Mouse (Mus musculus) MEL (cell line): ENCODE measurements around the gene Pip5k1a. TPM values are rescaled to one million over a fixed set of nuclear protein-coding genes. Genes with fewer than 3 reads are reported as not detected.
A peak's percentile ranks its signal among the peaks of the same experiment; 100 is the strongest.

ENCODE experiments used
- DNase-seq: peaks from one replicate; pipeline ENCODE4 v3.0.0; 2011; ENCODE audit warnings: low read depth, low spot score
- H3K27ac ChIP-seq: 2 replicates; pipeline ENCODE4 v1.5.1; 2012; ENCODE audit warnings: low read depth, mild to moderate bottlenecking, control low read depth, low read length, moderate library complexity; ENCODE audit not compliant: control insufficient read depth
- H3K27me3 ChIP-seq, 2 experiments: fragments of 150-350 bp in 1 of 2; sonication (generic) in 1 of 2; 2 replicates each; pipeline ENCODE4 v1.6.1; 2012; ENCODE audit warnings: low read length in 2 of 2, mild to moderate bottlenecking in 2 of 2, improper control_type of control experiment in 1 of 2, moderate library complexity in 1 of 2; ENCODE audit not compliant: insufficient read depth in 2 of 2, control insufficient read depth in 1 of 2
- H3K36me3 ChIP-seq, 2 experiments: 2 replicates each; pipeline ENCODE4 v1.6.1; 2012 to 2014; ENCODE audit warnings: low read length in 2 of 2, improper control_type of control experiment in 1 of 2, inconsistent platforms in 1 of 2, mild to moderate bottlenecking in 1 of 2; ENCODE audit not compliant: insufficient read depth in 2 of 2, control insufficient read depth in 1 of 2
- H3K4me1 ChIP-seq, 2 experiments: fragments of 150-350 bp in 1 of 2; sonication (generic) in 1 of 2; 2 replicates each; pipeline ENCODE4 v1.6.1; 2012; ENCODE audit warnings: low read length in 2 of 2, improper control_type of control experiment in 1 of 2, mild to moderate bottlenecking in 1 of 2; ENCODE audit not compliant: insufficient read depth in 2 of 2, control insufficient read depth in 1 of 2
- H3K4me3 ChIP-seq, 2 experiments: fragments of 150-350 bp in 1 of 2; sonication (generic) in 1 of 2; 2 replicates each; pipeline ENCODE4 v1.5.1; 2012; ENCODE audit warnings: low read depth in 2 of 2, low read length in 2 of 2, mild to moderate bottlenecking in 2 of 2, moderate library complexity in 2 of 2, control low read depth in 1 of 2, improper control_type of control experiment in 1 of 2; ENCODE audit not compliant: control insufficient read depth in 1 of 2, insufficient read depth in 1 of 2
- H3K79me2 ChIP-seq: 2 replicates; pipeline ENCODE4 v1.6.1; 2012; ENCODE audit warnings: mild to moderate bottlenecking, low read length, moderate library complexity; ENCODE audit not compliant: control insufficient read depth, poor library complexity, insufficient read depth
- H3K9ac ChIP-seq: 2 replicates; pipeline ENCODE4 v1.6.1; 2012; ENCODE audit warnings: low read depth, mild to moderate bottlenecking, control low read depth, low read length, moderate library complexity; ENCODE audit not compliant: control insufficient read depth, poor library complexity, severe bottlenecking
- H3K9me3 ChIP-seq: fragments of 150-350 bp; sonication (generic); replicated peaks from 2 replicates; pipeline ENCODE4 v1.6.1; 2012; ENCODE audit warnings: mild to moderate bottlenecking, low read length, improper control_type of control experiment, moderate library complexity; ENCODE audit not compliant: insufficient read depth
- BHLHE40 ChIP-seq: IDR thresholded peaks from 2 replicates; pipeline ENCODE4 v1.6.1; 2012; ENCODE audit warnings: low read depth, mild to moderate bottlenecking, inconsistent platforms, low read length, improper control_type of control experiment, borderline replicate concordance
- CHD2 ChIP-seq: IDR thresholded peaks from 2 replicates; pipeline ENCODE4 v1.6.1; 2011; ENCODE audit warnings: low read length, improper control_type of control experiment
- ELF1 ChIP-seq: IDR thresholded peaks from 2 replicates; pipeline ENCODE4 v1.6.1; 2014; ENCODE audit warnings: low read depth, mild to moderate bottlenecking, inconsistent platforms, low read length, improper control_type of control experiment, moderate library complexity
- EP300 ChIP-seq, 2 experiments: IDR thresholded peaks; 2 replicates each; pipeline ENCODE4 v1.6.1; 2011; ENCODE audit warnings: improper control_type of control experiment in 2 of 2, low read length in 2 of 2, low read depth in 1 of 2, mild to moderate bottlenecking in 1 of 2
- ETS1 ChIP-seq: IDR thresholded peaks from 2 replicates; pipeline ENCODE4 v1.6.1; 2012; ENCODE audit warnings: low read depth, mild to moderate bottlenecking, inconsistent platforms, low read length, improper control_type of control experiment, moderate library complexity
- GATA1 ChIP-seq: IDR thresholded peaks from 2 replicates; pipeline ENCODE4 v1.6.1; 2011; ENCODE audit warnings: low read depth, low read length, improper control_type of control experiment
- HCFC1 ChIP-seq: IDR thresholded peaks from 2 replicates; pipeline ENCODE4 v1.6.1; 2012; ENCODE audit warnings: low read depth, mild to moderate bottlenecking, inconsistent platforms, low read length, improper control_type of control experiment, moderate library complexity
- MAFK ChIP-seq: IDR thresholded peaks from 2 replicates; pipeline ENCODE4 v1.6.1; 2011; ENCODE audit warnings: low read depth, mild to moderate bottlenecking, low read length, improper control_type of control experiment, borderline replicate concordance
- MAX ChIP-seq: IDR thresholded peaks from 2 replicates; pipeline ENCODE4 v1.6.1; 2011; ENCODE audit warnings: low read length, improper control_type of control experiment
- MEF2A ChIP-seq: IDR thresholded peaks from 2 replicates; pipeline ENCODE4 v1.6.1; 2014; ENCODE audit warnings: low read depth, mild to moderate bottlenecking, inconsistent platforms, low read length, improper control_type of control experiment; ENCODE audit not compliant: poor library complexity, insufficient replicate concordance, severe bottlenecking; ENCODE audit errors: extremely low read depth
- MXI1 ChIP-seq: IDR thresholded peaks from 2 replicates; pipeline ENCODE4 v1.6.1; 2011; ENCODE audit warnings: mild to moderate bottlenecking, low read depth, low read length, improper control_type of control experiment
- MYB ChIP-seq: IDR thresholded peaks from 2 replicates; pipeline ENCODE4 v1.6.1; 2011; ENCODE audit warnings: mild to moderate bottlenecking, low read depth, low read length, improper control_type of control experiment
- MYC ChIP-seq: IDR thresholded peaks from 2 replicates; pipeline ENCODE4 v1.6.1; 2011; ENCODE audit warnings: low read depth, mild to moderate bottlenecking, low read length, improper control_type of control experiment, moderate library complexity
- NELFE ChIP-seq: IDR thresholded peaks from 2 replicates; pipeline ENCODE4 v1.6.1; 2011; ENCODE audit warnings: low read depth, low read length, improper control_type of control experiment
- NRF1 ChIP-seq: IDR thresholded peaks from 2 replicates; pipeline ENCODE4 v1.6.1; 2014; ENCODE audit warnings: low read depth, mild to moderate bottlenecking, inconsistent platforms, low read length, improper control_type of control experiment, moderate library complexity; ENCODE audit not compliant: poor library complexity, insufficient read depth, severe bottlenecking
- POLR2A ChIP-seq, 2 experiments: IDR thresholded peaks; 2 replicates each; pipeline ENCODE4 v1.6.1; 2011 to 2012; ENCODE audit warnings: low read length in 2 of 2, mild to moderate bottlenecking in 2 of 2, control low read depth in 1 of 2, improper control_type of control experiment in 1 of 2, low read depth in 1 of 2, moderate library complexity in 1 of 2; ENCODE audit not compliant: control insufficient read depth in 1 of 2, insufficient read depth in 1 of 2, poor library complexity in 1 of 2
- POLR2AphosphoS5 ChIP-seq: IDR thresholded peaks from 2 replicates; pipeline ENCODE4 v1.6.1; 2012; ENCODE audit warnings: low read depth, borderline replicate concordance, mild to moderate bottlenecking, inconsistent platforms, low read length, moderate library complexity, mixed read lengths
- RCOR1 ChIP-seq: IDR thresholded peaks from 2 replicates; pipeline ENCODE4 v1.6.1; 2012; ENCODE audit warnings: low read depth, mild to moderate bottlenecking, inconsistent platforms, low read length, improper control_type of control experiment
- SIN3A ChIP-seq: IDR thresholded peaks from 2 replicates; pipeline ENCODE4 v1.6.1; 2012; ENCODE audit warnings: low read length, improper control_type of control experiment, inconsistent platforms
- TBP ChIP-seq: IDR thresholded peaks from 2 replicates; pipeline ENCODE4 v1.8.0; 2011; ENCODE audit warnings: low read depth, low read length, improper control_type of control experiment
- TCF12 ChIP-seq: IDR thresholded peaks from 2 replicates; pipeline ENCODE4 v1.6.1; 2014; ENCODE audit warnings: low read depth, mild to moderate bottlenecking, inconsistent platforms, low read length, improper control_type of control experiment, moderate library complexity
- USF1 ChIP-seq: IDR thresholded peaks from 2 replicates; pipeline ENCODE4 v1.6.1; 2014; ENCODE audit warnings: low read depth, mild to moderate bottlenecking, inconsistent platforms, low read length, improper control_type of control experiment, moderate library complexity
- ZKSCAN1 ChIP-seq: IDR thresholded peaks from 2 replicates; pipeline ENCODE4 v1.6.1; 2012; ENCODE audit warnings: low read depth, mild to moderate bottlenecking, inconsistent platforms, low read length, improper control_type of control experiment, moderate library complexity
- ZMIZ1 ChIP-seq: IDR thresholded peaks from 2 replicates; pipeline ENCODE4 v1.6.1; 2012; ENCODE audit warnings: low read depth, mild to moderate bottlenecking, inconsistent platforms, low read length, improper control_type of control experiment, moderate library complexity
- ZNF384 ChIP-seq: IDR thresholded peaks from 2 replicates; pipeline ENCODE4 v1.6.1; 2012; ENCODE audit warnings: low read depth, mild to moderate bottlenecking, inconsistent platforms, low read length, improper control_type of control experiment
- polyA plus RNA-seq, 2 experiments: library from polyadenylated mRNA; stranded (reverse) in 1 of 2; unstranded in 1 of 2; fragments of >175 nt in 1 of 2; fragments of >200 nt in 1 of 2; gene quantifications; 2 replicates each; pipeline versions ENCODE4 v1.2.1 to v1.2.4; 2012; ENCODE audit warnings: low replicate concordance in 2 of 2, low read depth in 1 of 2; ENCODE audit not compliant: insufficient read length in 2 of 2, insufficient read depth in 1 of 2, missing spikeins in 1 of 2
- total RNA-seq: library from RNA; depleted of rRNA; stranded (reverse); fragments of 300-350 nt; gene quantifications from 2 replicates; pipeline ENCODE4 v1.2.3, GENCODE M21; 2012

Pip5k1a gene
- total and polyA plus RNA-seq, 3 experiments = 47.7 to 322 (median 103) TPM

- peak overlapping the region; percentile 47 to 51 for H3K4me3 ChIP-seq
- H3K4me1 ChIP-seq = peaks cover 9 to 13% of the 10 kb centered on the region in 2 experiments
- H3K27ac ChIP-seq = peak overlapping the region; percentile 43
- no peaks in the 10 kb centered on the region for H3K79me2 ChIP-seq
- H3K9me3 ChIP-seq = no peaks in the 10 kb centered on the region
- peak overlapping the region; percentile 63 for H3K9ac ChIP-seq
- H3K36me3 ChIP-seq = peaks cover 0 to 12% of the 10 kb centered on the region in 2 experiments; a peak in 2 of 4 replicates
- TF ChIP-seq NRF1 (no peak), POLR2A (IDR thresholded peaks at IDR 0.05; ENCODE audit: control insufficient read depth in 1 of 2, insufficient read depth in 1 of 2, low read depth in 1 of 2, low read length in 2 of 2, poor library complexity in 1 of 2) (peak in 1 of 2 experiments; percentile 27; a peak in 1 of 4 replicates), MAFK (no peak), GATA1 (peak; percentile 92), TBP (peak; percentile 96), HCFC1 (no peak; the same call in 1 of the 2 replicates), TCF12 (no peak), NELFE (peak; percentile 51; the same call in 1 of the 2 replicates), SIN3A (peak; percentile 13), MYB (no peak), RCOR1 (no peak), ZMIZ1 (peak; percentile 71; the same call in 1 of the 2 replicates), MEF2A (no peak), MAX (no peak), ELF1 (no peak), MYC (0 out of 2 replicates have a peak, but pooled peaks have one; percentile 19), ZNF384 (no peak)
- TF ChIP-seq, all 39 proteins: peak for 7
- no peaks in the 10 kb centered on the region for H3K27me3 ChIP-seq
- peak; percentile 77 for DNase-seq
Observed at GRCm38 (mm10) chr3:95025202-95025601, 81.5 kb downstream of the Pip5k1a start.

GRCm38 (mm10) chr3:95024551-95024950 lies 82.2 kb downstream of the Pip5k1a start:
- TF ChIP-seq POLR2AphosphoS5 = 0 out of 2 replicates have a peak, but pooled peaks have one; percentile 77
- TF ChIP-seq MYC = peak; percentile 88
- peak; percentile 33; the same call in 1 of the 2 replicates for TF ChIP-seq ETS1
- TF ChIP-seq TBP = peak; percentile 79
- TF ChIP-seq ZMIZ1 = peak; percentile 60; the same call in 1 of the 2 replicates
- TF ChIP-seq USF1 = peak; percentile 85
- TF ChIP-seq ZKSCAN1 = no peak
- peak; percentile 96 for TF ChIP-seq MAX
- peak; percentile 60; the same call in 1 of the 2 replicates for TF ChIP-seq SIN3A
- no peak for TF ChIP-seq CHD2
- no peak for TF ChIP-seq EP300 (IDR thresholded peaks at IDR 0.05; ENCODE audit: low read depth in 1 of 2, low read length in 2 of 2)
- peak; percentile 97 for TF ChIP-seq MXI1
- peak; percentile 97 for TF ChIP-seq BHLHE40
- TF ChIP-seq, all 39 proteins: peak for 10
- Histone ChIP-seq H3K9ac (peak overlapping the region; percentile 63), H3K4me1 (peaks cover 9 to 13% of the 10 kb centered on the region in 2 experiments), H3K36me3 (peaks cover 0 to 12% of the 10 kb centered on the region in 2 experiments; a peak in 2 of 4 replicates), H3K9me3 (no peaks in the 10 kb centered on the region), H3K4me3 (peak overlapping the region; percentile 47 to 51), H3K27ac (peak overlapping the region; percentile 43), H3K79me2 (no peaks in the 10 kb centered on the region), H3K27me3 (no peaks in the 10 kb centered on the region)
- DNase-seq = peak; percentile 84
